Mouse (Mus musculus): ENCODE results near the gene Usp47. TPM values are rescaled to one million over a fixed set of nuclear protein-coding genes. Genes with fewer than 3 reads are reported as not detected.

Gene Usp47
- 58.6 TPM for polyA plus RNA-seq (2014; fragmentation: Illumina TruSeq; extraction: RNeasy Lipid Tissue Mini Kit (QIAGEN cat#74804); ENCODE audit: low read depth, low replicate concordance)

GRCm38 (mm10) chr7:112023150-112023600 lies at the start of gene Usp47:
Usp47 (plus strand) TSS chr7:112023504.

GRCm38 (mm10) chr7:112158942-112159341 lies 135.6 kb downstream of the Usp47 start, which contains the start of gene Dkk3:
Dkk3 (minus strand) TSS chr7:112159057.

Other genes with a start within 250 kb of the Usp47 start
- gene Galnt18, start 243.5 kb upstream of the Usp47 start, polyA plus RNA-seq (2014; fragmentation: Illumina TruSeq; extraction: RNeasy Lipid Tissue Mini Kit (QIAGEN cat#74804); ENCODE audit: low read depth, low replicate concordance), result 0.16 TPM
- gene Dkk3, start 135.6 kb downstream of the Usp47 start, polyA plus RNA-seq (2014; fragmentation: Illumina TruSeq; extraction: RNeasy Lipid Tissue Mini Kit (QIAGEN cat#74804); ENCODE audit: low read depth, low replicate concordance), result 1.0 TPM
- gene Mical2, start 202.4 kb downstream of the Usp47 start, polyA plus RNA-seq (2014; fragmentation: Illumina TruSeq; extraction: RNeasy Lipid Tissue Mini Kit (QIAGEN cat#74804); ENCODE audit: low read depth, low replicate concordance), result 6.0 TPM

All from liver, adult 10 weeks (tissue).